Mouse (Mus musculus) neural tube, embryonic 11.5 days (tissue): ENCODE measurements around the gene Espn. TPM values are rescaled to one million over a fixed set of nuclear protein-coding genes. Genes with fewer than 3 reads are reported as not detected.
A peak's percentile ranks its signal among the peaks of the same experiment; 100 is the strongest.

Experiments used
- ATAC-seq: fragments of 200-750 bp; cut with Nextera tagmentation; 2 replicates; pipeline ENCODE4 v1.8.0; 2017; ENCODE audit warnings: moderate number of reproducible peaks, mild to moderate bottlenecking, moderate TSS enrichment, moderate library complexity; ENCODE audit not compliant: insufficient read depth, low FRiP score, low TSS enrichment
- DNase-seq: peaks from one replicate; pipeline ENCODE4 v3.0.0-alpha.2; 2015; ENCODE audit warnings: low spot score
- H3K27ac ChIP-seq: fragments of 300-500 bp; sonication (generic); 2 replicates; pipeline ENCODE4 v1.5.1; 2014; ENCODE audit warnings: low read depth, mild to moderate bottlenecking, low read length
- H3K27me3 ChIP-seq: fragments of 300-500 bp; sonication (generic); 2 replicates; pipeline ENCODE4 v1.6.1; 2014; ENCODE audit warnings: mild to moderate bottlenecking, low read length, mixed read lengths; ENCODE audit not compliant: control insufficient read depth, insufficient read depth
- H3K36me3 ChIP-seq: fragments of 300-500 bp; sonication (generic); 2 replicates; pipeline ENCODE4 v1.6.1; 2014; ENCODE audit warnings: mild to moderate bottlenecking, low read length, moderate library complexity, mixed read lengths; ENCODE audit not compliant: control insufficient read depth, insufficient read depth
- H3K4me1 ChIP-seq: fragments of 300-500 bp; sonication (generic); 2 replicates; pipeline ENCODE4 v1.6.1; 2014; ENCODE audit warnings: low read length, mixed read lengths; ENCODE audit not compliant: control insufficient read depth, insufficient read depth
- H3K4me2 ChIP-seq: fragments of 300-500 bp; sonication (generic); 2 replicates; pipeline ENCODE4 v1.6.1; 2014; ENCODE audit warnings: low read depth, mild to moderate bottlenecking, moderate library complexity
- H3K4me3 ChIP-seq: fragments of 300-500 bp; sonication (generic); 2 replicates; pipeline ENCODE4 v1.5.1; 2014; ENCODE audit warnings: low read depth, low read length
- H3K9ac ChIP-seq: fragments of 300-500 bp; sonication (generic); 2 replicates; pipeline ENCODE4 v1.6.1; 2014; ENCODE audit warnings: mild to moderate bottlenecking, low read length
- H3K9me3 ChIP-seq: fragments of 300-500 bp; sonication (generic); 2 replicates; pipeline ENCODE4 v1.6.1; 2016; ENCODE audit warnings: low read length; ENCODE audit not compliant: control insufficient read depth
- WGBS: fragments of 180-500 bp; shearing (Covaris S2); extraction: QIAGEN DNeasy Blood & Tissue Kit; methylation state at CpG from one replicate; pipeline ENCODE4 v1.1.7; 2014; 5-methylcytosine and 5-hydroxymethylcytosine counted together
- polyA plus RNA-seq: library from polyadenylated mRNA; unstranded; fragments of >200 nt; fragmentation: Nextera tagmentation; extraction: Ambion mirVana; gene quantifications from 2 replicates; pipeline ENCODE4 v1.2.1, GENCODE M21; 2014

Gene Espn
- 0.48 and 1.1 TPM in 2 replicates for polyA plus RNA-seq

- ATAC-seq (peak; percentile 68; the same call in 1 of the 2 replicates), DNase-seq (peak; percentile 71)
- Histone ChIP-seq H3K36me3 (no peaks in the 10 kb centered on the region), H3K4me2 (peak within 1 kb of the TSS; percentile 49), H3K27ac (no peak within 1 kb of the TSS), H3K9me3 (no peaks in the 10 kb centered on the region), H3K27me3 (peaks cover 40% of the 10 kb centered on the region), H3K4me1 (no peaks in the 10 kb centered on the region), H3K9ac (peak within 1 kb of the TSS; percentile 5; the same call in 1 of the 2 replicates), H3K4me3 (peak within 1 kb of the TSS; percentile 31)
- WGBS = 1% methylated on average over 46 of the region's 57 CpGs
Observed at GRCm38 (mm10) chr4:152151966-152152544, at the start of gene Espn. Gene Espn, minus strand, starts transcription at chr4:152152371.

- no peaks in the 10 kb centered on the region for H3K27me3 ChIP-seq
- DNase-seq (no peak), ATAC-seq (no peak)
- H3K9me3 ChIP-seq = no peaks in the 10 kb centered on the region
- no peak overlapping the region; the same call in 1 of the 2 replicates for H3K9ac ChIP-seq
- no peaks in the 10 kb centered on the region for H3K36me3 ChIP-seq
- H3K4me3 ChIP-seq = no peak overlapping the region
- no peak overlapping the region for H3K4me2 ChIP-seq
- H3K4me1 ChIP-seq = no peaks in the 10 kb centered on the region; the same call in 1 of the 2 replicates
- WGBS = 73% methylated on average over 6 of the region's 6 CpGs
- no peak overlapping the region for H3K27ac ChIP-seq
Observed at GRCm38 (mm10) chr4:152201492-152201891, 49.3 kb upstream of the Espn start.

- Histone ChIP-seq H3K9ac (no peak overlapping the region), H3K9me3 (no peaks in the 10 kb centered on the region), H3K27ac (no peak overlapping the region), H3K4me1 (no peaks in the 10 kb centered on the region; the same call in 1 of the 2 replicates), H3K27me3 (no peaks in the 10 kb centered on the region), H3K4me3 (no peak overlapping the region), H3K4me2 (no peak overlapping the region), H3K36me3 (no peaks in the 10 kb centered on the region)
- WGBS = 84% methylated on average over 1 of the region's 1 CpGs
- DNase-seq = no peak
- ATAC-seq = no peak
Observed at GRCm38 (mm10) chr4:152199617-152200016, 47.4 kb upstream of the Espn start.

- no peaks in the 10 kb centered on the region for H3K27me3 ChIP-seq
- no peak overlapping the region for H3K4me2 ChIP-seq
- no peak overlapping the region for H3K4me3 ChIP-seq
- H3K4me1 ChIP-seq = no peaks in the 10 kb centered on the region; the same call in 1 of the 2 replicates
- H3K9me3 ChIP-seq = no peaks in the 10 kb centered on the region
- DNase-seq (no peak), ATAC-seq (no peak)
- WGBS = 85% methylated on average over 5 of the region's 5 CpGs
- H3K27ac ChIP-seq = no peak overlapping the region
- H3K36me3 ChIP-seq = no peaks in the 10 kb centered on the region
- H3K9ac ChIP-seq = no peak overlapping the region
Observed at GRCm38 (mm10) chr4:152197545-152197944, 45.4 kb upstream of the Espn start.

- H3K9ac ChIP-seq = no peak overlapping the region
- H3K27me3 ChIP-seq = no peaks in the 10 kb centered on the region
- 95% methylated on average over 9 of the region's 9 CpGs for WGBS
- no peaks in the 10 kb centered on the region for H3K9me3 ChIP-seq
- DNase-seq (no peak), ATAC-seq (no peak)
- H3K27ac ChIP-seq = no peak overlapping the region
- no peaks in the 10 kb centered on the region for H3K36me3 ChIP-seq
- no peak overlapping the region for H3K4me2 ChIP-seq
- no peak overlapping the region for H3K4me3 ChIP-seq
- no peaks in the 10 kb centered on the region; the same call in 1 of the 2 replicates for H3K4me1 ChIP-seq
Observed at GRCm38 (mm10) chr4:152196276-152196675, 44.1 kb upstream of the Espn start.

GRCm38 (mm10) chr4:152194476-152195175, 42.5 kb upstream of the Espn start:
- Histone ChIP-seq H3K4me2 (no peak overlapping the region), H3K9ac (no peak overlapping the region), H3K4me1 (peaks cover 4% of the 10 kb centered on the region; the same call in 1 of the 2 replicates), H3K27ac (no peak overlapping the region), H3K9me3 (no peaks in the 10 kb centered on the region), H3K27me3 (no peaks in the 10 kb centered on the region), H3K4me3 (no peak overlapping the region), H3K36me3 (no peaks in the 10 kb centered on the region)
- DNase-seq (no peak), ATAC-seq (no peak)
- WGBS = 92% methylated on average over 3 of the region's 3 CpGs

- WGBS = 45% methylated on average over 4 of the region's 4 CpGs
- H3K36me3 ChIP-seq = no peaks in the 10 kb centered on the region
- H3K9me3 ChIP-seq = no peaks in the 10 kb centered on the region
- H3K4me3 ChIP-seq = no peak overlapping the region
- H3K4me2 ChIP-seq = no peak overlapping the region
- no peak overlapping the region for H3K9ac ChIP-seq
- no peak overlapping the region for H3K27ac ChIP-seq
- H3K4me1 ChIP-seq = peaks cover 4% of the 10 kb centered on the region; the same call in 1 of the 2 replicates
- H3K27me3 ChIP-seq = no peaks in the 10 kb centered on the region
- ATAC-seq (no peak), DNase-seq (no peak)
Observed at GRCm38 (mm10) chr4:152192569-152192968, 40.4 kb upstream of the Espn start.

- Histone ChIP-seq H3K4me2 (no peak overlapping the region), H3K9me3 (no peaks in the 10 kb centered on the region), H3K36me3 (no peaks in the 10 kb centered on the region), H3K4me1 (peaks cover 14% of the 10 kb centered on the region), H3K4me3 (no peak overlapping the region), H3K9ac (no peak overlapping the region), H3K27ac (no peak overlapping the region), H3K27me3 (no peaks in the 10 kb centered on the region)
- ATAC-seq (no peak), DNase-seq (no peak)
- 77% methylated on average over 5 of the region's 5 CpGs for WGBS
Observed at GRCm38 (mm10) chr4:152190701-152191100, 38.5 kb upstream of the Espn start.
